Mouse (Mus musculus) MEL (cell line): ENCODE results near the gene Fam219a. TPM values are rescaled to one million over a fixed set of nuclear protein-coding genes. Genes with fewer than 3 reads are reported as not detected.
A peak's percentile ranks its signal among the peaks of the same experiment; 100 is the strongest.

ENCODE experiments used
- DNase-seq: peaks from one replicate; pipeline ENCODE4 v3.0.0; 2011; ENCODE audit warnings: low read depth, low spot score
- H3K27ac ChIP-seq: 2 replicates; pipeline ENCODE4 v1.5.1; 2012; ENCODE audit warnings: low read depth, mild to moderate bottlenecking, control low read depth, low read length, moderate library complexity; ENCODE audit not compliant: control insufficient read depth
- H3K27me3 ChIP-seq, 2 experiments: fragments of 150-350 bp in 1 of 2; sonication (generic) in 1 of 2; 2 replicates each; pipeline ENCODE4 v1.6.1; 2012; ENCODE audit warnings: low read length in 2 of 2, mild to moderate bottlenecking in 2 of 2, improper control_type of control experiment in 1 of 2, moderate library complexity in 1 of 2; ENCODE audit not compliant: insufficient read depth in 2 of 2, control insufficient read depth in 1 of 2
- H3K36me3 ChIP-seq, 2 experiments: 2 replicates each; pipeline ENCODE4 v1.6.1; 2012 to 2014; ENCODE audit warnings: low read length in 2 of 2, improper control_type of control experiment in 1 of 2, inconsistent platforms in 1 of 2, mild to moderate bottlenecking in 1 of 2; ENCODE audit not compliant: insufficient read depth in 2 of 2, control insufficient read depth in 1 of 2
- H3K4me1 ChIP-seq, 2 experiments: fragments of 150-350 bp in 1 of 2; sonication (generic) in 1 of 2; 2 replicates each; pipeline ENCODE4 v1.6.1; 2012; ENCODE audit warnings: low read length in 2 of 2, improper control_type of control experiment in 1 of 2, mild to moderate bottlenecking in 1 of 2; ENCODE audit not compliant: insufficient read depth in 2 of 2, control insufficient read depth in 1 of 2
- H3K4me3 ChIP-seq, 2 experiments: fragments of 150-350 bp in 1 of 2; sonication (generic) in 1 of 2; 2 replicates each; pipeline ENCODE4 v1.5.1; 2012; ENCODE audit warnings: low read depth in 2 of 2, low read length in 2 of 2, mild to moderate bottlenecking in 2 of 2, moderate library complexity in 2 of 2, control low read depth in 1 of 2, improper control_type of control experiment in 1 of 2; ENCODE audit not compliant: control insufficient read depth in 1 of 2, insufficient read depth in 1 of 2
- H3K79me2 ChIP-seq: 2 replicates; pipeline ENCODE4 v1.6.1; 2012; ENCODE audit warnings: mild to moderate bottlenecking, low read length, moderate library complexity; ENCODE audit not compliant: control insufficient read depth, poor library complexity, insufficient read depth
- H3K9ac ChIP-seq: 2 replicates; pipeline ENCODE4 v1.6.1; 2012; ENCODE audit warnings: low read depth, mild to moderate bottlenecking, control low read depth, low read length, moderate library complexity; ENCODE audit not compliant: control insufficient read depth, poor library complexity, severe bottlenecking
- H3K9me3 ChIP-seq: fragments of 150-350 bp; sonication (generic); replicated peaks from 2 replicates; pipeline ENCODE4 v1.6.1; 2012; ENCODE audit warnings: mild to moderate bottlenecking, low read length, improper control_type of control experiment, moderate library complexity; ENCODE audit not compliant: insufficient read depth
- CTCF ChIP-seq, 3 experiments: IDR thresholded peaks in 2 of 3; conservative IDR thresholded peaks in 1 of 3; 2 replicates each; pipeline ENCODE4 v1.5.1; 2011 to 2012; ENCODE audit warnings: low read length in 3 of 3, low read depth in 2 of 3, mild to moderate bottlenecking in 2 of 3, improper control_type of control experiment in 1 of 3, inconsistent platforms in 1 of 3, mixed read lengths in 1 of 3, moderate library complexity in 1 of 3; ENCODE audit not compliant: control insufficient read depth in 1 of 3, insufficient read depth in 1 of 3, poor library complexity in 1 of 3, severe bottlenecking in 1 of 3
- EP300 ChIP-seq, 2 experiments: IDR thresholded peaks; 2 replicates each; pipeline ENCODE4 v1.6.1; 2011; ENCODE audit warnings: improper control_type of control experiment in 2 of 2, low read length in 2 of 2, low read depth in 1 of 2, mild to moderate bottlenecking in 1 of 2
- ETS1 ChIP-seq: IDR thresholded peaks from 2 replicates; pipeline ENCODE4 v1.6.1; 2012; ENCODE audit warnings: low read depth, mild to moderate bottlenecking, inconsistent platforms, low read length, improper control_type of control experiment, moderate library complexity
- GATA1 ChIP-seq: IDR thresholded peaks from 2 replicates; pipeline ENCODE4 v1.6.1; 2011; ENCODE audit warnings: low read depth, low read length, improper control_type of control experiment
- HCFC1 ChIP-seq: IDR thresholded peaks from 2 replicates; pipeline ENCODE4 v1.6.1; 2012; ENCODE audit warnings: low read depth, mild to moderate bottlenecking, inconsistent platforms, low read length, improper control_type of control experiment, moderate library complexity
- JUND ChIP-seq: IDR thresholded peaks from 2 replicates; pipeline ENCODE4 v1.6.1; 2011; ENCODE audit warnings: low read depth, mild to moderate bottlenecking, improper control_type of control experiment, low read length
- MAFK ChIP-seq: IDR thresholded peaks from 2 replicates; pipeline ENCODE4 v1.6.1; 2011; ENCODE audit warnings: low read depth, mild to moderate bottlenecking, low read length, improper control_type of control experiment, borderline replicate concordance
- MAX ChIP-seq: IDR thresholded peaks from 2 replicates; pipeline ENCODE4 v1.6.1; 2011; ENCODE audit warnings: low read length, improper control_type of control experiment
- MXI1 ChIP-seq: IDR thresholded peaks from 2 replicates; pipeline ENCODE4 v1.6.1; 2011; ENCODE audit warnings: mild to moderate bottlenecking, low read depth, low read length, improper control_type of control experiment
- POLR2A ChIP-seq, 2 experiments: IDR thresholded peaks; 2 replicates each; pipeline ENCODE4 v1.6.1; 2011 to 2012; ENCODE audit warnings: low read length in 2 of 2, mild to moderate bottlenecking in 2 of 2, control low read depth in 1 of 2, improper control_type of control experiment in 1 of 2, low read depth in 1 of 2, moderate library complexity in 1 of 2; ENCODE audit not compliant: control insufficient read depth in 1 of 2, insufficient read depth in 1 of 2, poor library complexity in 1 of 2
- POLR2AphosphoS2 ChIP-seq: IDR thresholded peaks from 2 replicates; pipeline ENCODE4 v1.6.1; 2011; ENCODE audit warnings: low read length, improper control_type of control experiment
- RAD21 ChIP-seq: IDR thresholded peaks from 2 replicates; pipeline ENCODE4 v1.6.1; 2011; ENCODE audit warnings: mild to moderate bottlenecking, low read depth, low read length, improper control_type of control experiment
- SIN3A ChIP-seq: IDR thresholded peaks from 2 replicates; pipeline ENCODE4 v1.6.1; 2012; ENCODE audit warnings: low read length, improper control_type of control experiment, inconsistent platforms
- SMC3 ChIP-seq: IDR thresholded peaks from 2 replicates; pipeline ENCODE4 v1.6.1; 2011; ENCODE audit warnings: low read depth, low read length, improper control_type of control experiment
- TBP ChIP-seq: IDR thresholded peaks from 2 replicates; pipeline ENCODE4 v1.8.0; 2011; ENCODE audit warnings: low read depth, low read length, improper control_type of control experiment
- TCF12 ChIP-seq: IDR thresholded peaks from 2 replicates; pipeline ENCODE4 v1.6.1; 2014; ENCODE audit warnings: low read depth, mild to moderate bottlenecking, inconsistent platforms, low read length, improper control_type of control experiment, moderate library complexity
- UBTF ChIP-seq: IDR thresholded peaks from 2 replicates; pipeline ENCODE4 v1.6.1; 2012; ENCODE audit warnings: low read depth, mild to moderate bottlenecking, inconsistent platforms, low read length, improper control_type of control experiment, moderate library complexity, borderline replicate concordance; ENCODE audit not compliant: insufficient read depth
- USF2 ChIP-seq, 2 experiments: IDR thresholded peaks; 2 replicates each; pipeline ENCODE4 v1.6.1; 2011 to 2012; ENCODE audit warnings: improper control_type of control experiment in 2 of 2, low read length in 2 of 2, borderline replicate concordance in 1 of 2, inconsistent platforms in 1 of 2, low read depth in 1 of 2, mild to moderate bottlenecking in 1 of 2; ENCODE audit not compliant: insufficient read depth in 1 of 2
- ZC3H11A ChIP-seq: IDR thresholded peaks from 2 replicates; pipeline ENCODE4 v1.6.1; 2012; ENCODE audit warnings: low read depth, mild to moderate bottlenecking, inconsistent platforms, low read length, improper control_type of control experiment
- polyA plus RNA-seq, 2 experiments: library from polyadenylated mRNA; stranded (reverse) in 1 of 2; unstranded in 1 of 2; fragments of >175 nt in 1 of 2; fragments of >200 nt in 1 of 2; gene quantifications; 2 replicates each; pipeline versions ENCODE4 v1.2.1 to v1.2.4; 2012; ENCODE audit warnings: low replicate concordance in 2 of 2, low read depth in 1 of 2; ENCODE audit not compliant: insufficient read length in 2 of 2, insufficient read depth in 1 of 2, missing spikeins in 1 of 2
- total RNA-seq: library from RNA; depleted of rRNA; stranded (reverse); fragments of 300-350 nt; gene quantifications from 2 replicates; pipeline ENCODE4 v1.2.3, GENCODE M21; 2012

Fam219a gene
- total and polyA plus RNA-seq, 3 experiments: 0.85 to 3.8 TPM; not detected in 1

DNA sequence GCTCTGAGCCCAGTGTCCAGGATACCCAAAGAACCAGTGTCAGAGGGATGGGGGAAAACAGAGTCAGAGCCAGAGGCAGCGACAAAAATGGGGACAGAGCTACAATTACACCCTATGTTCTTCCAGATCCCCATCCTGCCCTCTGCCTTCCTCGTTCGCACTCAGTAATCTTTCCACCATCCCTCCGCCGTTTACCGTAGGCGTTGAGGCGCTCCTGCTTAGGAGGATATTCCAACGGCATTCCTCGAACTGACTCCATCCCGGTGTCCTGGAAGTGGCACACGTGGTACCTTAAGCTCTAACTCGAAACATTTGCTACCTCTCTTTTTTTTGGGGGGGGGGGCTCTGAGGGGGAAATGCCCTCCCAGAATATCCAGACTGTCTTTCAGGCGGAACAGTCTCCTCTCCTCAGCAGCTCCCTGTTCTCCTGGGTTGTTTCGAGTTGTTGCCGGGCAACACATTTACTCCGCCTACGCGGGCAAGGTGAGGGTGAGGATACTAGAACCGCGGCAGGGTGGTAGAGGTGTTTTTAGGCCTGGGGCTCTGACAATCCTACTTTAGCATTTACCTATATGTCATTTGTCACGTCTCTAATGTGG is 61.9 kb downstream of the Fam219a start:
- Histone ChIP-seq H3K27ac (no peak overlapping the region), H3K27me3 (peaks cover 3% of the 10 kb centered on the region in 2 experiments; a peak in 2 of 4 replicates), H3K9ac (peak overlapping the region; percentile 42), H3K4me3 (peak overlapping the region; percentile 18 to 68; a peak in 3 of 4 replicates), H3K9me3 (no peaks in the 10 kb centered on the region), H3K79me2 (no peaks in the 10 kb centered on the region), H3K36me3 (peaks cover 0 to 16% of the 10 kb centered on the region in 2 experiments; a peak in 2 of 4 replicates), H3K4me1 (peaks cover 4 to 28% of the 10 kb centered on the region in 2 experiments; a peak in 3 of 4 replicates)
- DNase-seq: no peak
- TF ChIP-seq RAD21: no peak

GRCm38 (mm10) chr4:41506906-41507305 is 62.4 kb downstream of the Fam219a start:
- H3K27me3 ChIP-seq: peaks cover 2 to 3% of the 10 kb centered on the region in 2 experiments; a peak in 2 of 4 replicates
- H3K4me3 ChIP-seq: peak overlapping the region; percentile 58 to 68

GRCm38 (mm10) chr4:41506156-41506555 is 63.2 kb downstream of the Fam219a start:
- Histone ChIP-seq H3K4me3 (peak overlapping the region; percentile 58 to 68), H3K36me3 (peaks cover 0 to 19% of the 10 kb centered on the region in 2 experiments; a peak in 2 of 4 replicates), H3K79me2 (no peaks in the 10 kb centered on the region), H3K27me3 (0 out of 4 replicates have a peak, but pooled peaks cover 0 to 2% of the 10 kb centered on the region in 2 experiments), H3K4me1 (peaks cover 4 to 34% of the 10 kb centered on the region in 2 experiments; a peak in 3 of 4 replicates), H3K9me3 (no peaks in the 10 kb centered on the region), H3K27ac (no peak overlapping the region; the same call in 1 of the 2 replicates), H3K9ac (peak overlapping the region; percentile 56)
- peak; percentile 40 for TF ChIP-seq RAD21
- 0 out of 2 replicates have a peak, but pooled peaks have one; percentile 13 for TF ChIP-seq ZC3H11A
- no peak for TF ChIP-seq UBTF
- 0 out of 2 replicates have a peak, but pooled peaks have one; percentile 22 for TF ChIP-seq MAX
- TF ChIP-seq EP300 (IDR thresholded peaks at IDR 0.05; ENCODE audit: low read depth in 1 of 2, low read length in 2 of 2): no peak
- TF ChIP-seq SIN3A: 0 out of 2 replicates have a peak, but pooled peaks have one; percentile 61
- TF ChIP-seq ETS1: no peak
- peak; percentile 34; the same call in 1 of the 2 replicates for TF ChIP-seq HCFC1
- peak; percentile 67 to 69 (median 67) for TF ChIP-seq CTCF (IDR thresholded peaks at IDR 0.05 in 2 of 3, conservative IDR thresholded peaks at IDR 0.05 in 1 of 3; ENCODE audit: control insufficient read depth in 1 of 3, insufficient read depth in 1 of 3, low read depth in 2 of 3, low read length in 3 of 3, poor library complexity in 1 of 3, severe bottlenecking in 1 of 3)
- TF ChIP-seq SMC3: peak; percentile 57
- no peak for TF ChIP-seq JUND
- peak; percentile 63 for TF ChIP-seq MXI1
- peak; percentile 86 for DNase-seq

More at GRCm38 (mm10) chr4:41506906-41507305, 62.4 kb downstream of the Fam219a start:
- Histone ChIP-seq H3K27ac (no peak overlapping the region), H3K36me3 (peaks cover 0 to 16% of the 10 kb centered on the region in 2 experiments; a peak in 2 of 4 replicates), H3K9me3 (no peaks in the 10 kb centered on the region), H3K9ac (peak overlapping the region; percentile 56), H3K4me1 (peaks cover 4 to 31% of the 10 kb centered on the region in 2 experiments; a peak in 3 of 4 replicates)
- no peak for TF ChIP-seq ZC3H11A
- peak; percentile 25; the same call in 1 of the 2 replicates for TF ChIP-seq MXI1
- no peak for TF ChIP-seq MAFK
- TF ChIP-seq SIN3A: peak; percentile 10; the same call in 1 of the 2 replicates
- TF ChIP-seq TBP: no peak
- TF ChIP-seq CTCF (IDR thresholded peaks at IDR 0.05 in 2 of 3, conservative IDR thresholded peaks at IDR 0.05 in 1 of 3; ENCODE audit: control insufficient read depth in 1 of 3, insufficient read depth in 1 of 3, low read depth in 2 of 3, low read length in 3 of 3, poor library complexity in 1 of 3, severe bottlenecking in 1 of 3): peak in 2 of 3 experiments; percentile 10 to 13; a peak in 1 of 6 replicates
- no peak for TF ChIP-seq JUND
- TF ChIP-seq USF2 (IDR thresholded peaks at IDR 0.05; ENCODE audit: borderline replicate concordance in 1 of 2, insufficient read depth in 1 of 2, low read depth in 1 of 2, low read length in 2 of 2): no peak
- TF ChIP-seq POLR2AphosphoS2: no peak
- TF ChIP-seq POLR2A (IDR thresholded peaks at IDR 0.05; ENCODE audit: control insufficient read depth in 1 of 2, insufficient read depth in 1 of 2, low read depth in 1 of 2, low read length in 2 of 2, poor library complexity in 1 of 2): peak in 1 of 2 experiments; percentile 44; a peak in 1 of 4 replicates
- no peak for TF ChIP-seq TCF12
- no peak for TF ChIP-seq GATA1
- TF ChIP-seq, all 39 proteins: peak for 4
- no peaks in the 10 kb centered on the region for H3K79me2 ChIP-seq
- peak; percentile 90 for DNase-seq
